Mouse (Mus musculus) left cerebral cortex, adult 2 months (tissue): ENCODE measurements around the gene Fam216b. TPM values are rescaled to one million over a fixed set of nuclear protein-coding genes. Genes with fewer than 3 reads are reported as not detected.

Source experiments
- DNase-seq, 2 experiments: peaks; one replicate each; pipeline ENCODE4 v3.0.0; 2021 to 2022; ENCODE audit warnings: low spot score in 2 of 2, mixed read lengths in 1 of 2; ENCODE audit errors: extremely low spot score in 1 of 2
- H3K27ac ChIP-seq: fragments of 200-600 bp; 2 replicates; pipeline ENCODE4 v1.8.1; 2022
- H3K4me3 ChIP-seq: fragments of 200-600 bp; 2 replicates; pipeline ENCODE4 v1.8.1; 2022
- CTCF ChIP-seq: fragments of 200-600 bp; IDR thresholded peaks from 2 replicates; pipeline ENCODE4 v1.8.1; 2022; ENCODE audit warnings: antibody characterized with exemption, mild to moderate bottlenecking, moderate library complexity
- intact Hi-C: fragments of 180-260 bp; cut with DNase I; formaldehyde crosslinking; loops from one replicate; pipeline ENCODE4 v1.15.1; 2025
- long read RNA-seq, 2 experiments: library from polyadenylated mRNA; stranded (forward); transcript quantifications; one replicate each; pipeline ENCODE4 v2.0.0; 2021; ENCODE audit warnings: borderline mapping rate in 2 of 2
- total RNA-seq, 2 experiments: library from RNA; stranded (reverse); gene quantifications; 2 replicates each; pipeline ENCODE4 v1.2.3; 2021

Fam216b gene
- total RNA-seq = not detected
- long read RNA-seq, experiment 1 = 0 reads
- long read RNA-seq, experiment 2 = 0 reads

DNA sequence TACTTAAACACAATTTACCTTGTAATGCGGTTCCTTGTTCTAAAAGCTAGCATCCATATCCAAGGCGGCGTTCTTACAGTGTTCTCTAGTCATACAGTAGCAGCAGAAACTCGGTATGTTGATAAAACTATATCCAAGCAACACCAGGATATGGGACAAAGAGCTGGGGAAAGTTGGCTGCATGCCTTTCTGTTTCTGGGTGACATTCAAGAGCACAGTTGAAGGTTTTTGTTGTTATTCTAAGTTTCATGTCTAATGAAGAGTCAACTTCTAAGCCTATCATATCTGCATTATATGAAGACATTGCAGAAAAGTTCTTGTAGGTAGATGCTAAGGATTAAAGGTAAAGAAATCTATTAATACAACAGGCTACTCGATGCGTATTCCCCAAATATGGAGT lies at the start of gene Fam216b:
Fam216b (minus strand) TSS at position 101 of the 400 bp plus-strand sequence.
- intact Hi-C loops = no loop called here
- DNase-seq = no peak
- no peak within 1 kb of the TSS for H3K4me3 ChIP-seq
- TF ChIP-seq CTCF = no peak
- H3K27ac ChIP-seq = no peak within 1 kb of the TSS

DNA sequence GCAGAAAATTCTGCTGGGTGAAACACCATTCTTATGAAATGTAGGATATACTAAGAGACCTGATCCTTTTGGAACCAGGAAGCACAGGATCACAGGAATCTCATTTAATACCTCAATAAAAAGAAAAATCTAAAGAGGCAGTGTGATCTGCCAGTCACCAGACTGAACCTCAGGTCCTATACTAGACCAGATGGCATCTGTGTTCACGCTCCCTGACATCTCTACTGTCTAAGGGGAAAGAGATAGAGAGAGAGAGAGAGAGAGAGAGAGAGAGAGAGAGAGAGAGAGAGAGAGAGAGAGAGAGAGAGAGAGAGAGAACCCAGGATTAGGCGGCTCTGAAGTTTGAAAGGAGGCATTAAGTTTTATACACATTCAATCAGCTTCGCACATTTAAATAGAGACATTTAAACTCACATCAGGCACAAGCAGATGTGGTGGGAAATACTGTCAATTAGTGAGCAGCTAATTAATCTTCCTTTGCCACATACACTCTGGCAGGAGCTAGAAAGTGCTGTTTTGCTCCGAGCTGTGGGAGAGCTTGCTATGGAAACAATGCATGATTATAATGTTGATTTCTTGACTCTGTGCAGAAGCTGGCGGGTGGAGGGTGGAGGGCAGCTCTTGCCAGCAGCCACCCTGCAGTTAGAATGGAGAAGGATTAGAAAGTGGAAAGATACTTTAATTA lies 43.7 kb upstream of the Fam216b start:
- TF ChIP-seq CTCF = no peak
- no peak for DNase-seq
- no peak overlapping the region for H3K4me3 ChIP-seq
- intact Hi-C loops = no loop called here
- no peak overlapping the region for H3K27ac ChIP-seq

DNA sequence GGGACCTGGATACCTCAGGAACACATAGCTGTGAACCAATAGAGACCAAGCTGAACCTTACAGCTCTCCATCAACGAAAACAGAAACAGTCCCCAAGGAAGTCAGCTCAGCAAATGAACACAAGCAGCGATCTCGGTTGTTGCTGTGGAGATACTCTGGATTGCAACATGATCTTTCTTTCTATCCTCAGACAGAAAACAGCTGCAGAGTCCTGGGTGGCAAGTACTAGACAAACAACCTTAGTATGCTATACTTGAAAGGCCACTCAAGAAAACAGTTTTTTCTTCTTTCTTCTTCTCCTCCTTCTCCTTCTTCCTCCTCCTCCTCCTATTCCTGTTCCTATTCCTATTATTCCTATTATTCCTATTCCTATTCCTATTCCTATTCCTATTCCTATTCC lies 37.9 kb upstream of the Fam216b start:
- Histone ChIP-seq H3K27ac (no peak overlapping the region), H3K4me3 (no peak overlapping the region)
- TF ChIP-seq CTCF = no peak
- intact Hi-C loops = no loop called here
- DNase-seq = no peak

DNA sequence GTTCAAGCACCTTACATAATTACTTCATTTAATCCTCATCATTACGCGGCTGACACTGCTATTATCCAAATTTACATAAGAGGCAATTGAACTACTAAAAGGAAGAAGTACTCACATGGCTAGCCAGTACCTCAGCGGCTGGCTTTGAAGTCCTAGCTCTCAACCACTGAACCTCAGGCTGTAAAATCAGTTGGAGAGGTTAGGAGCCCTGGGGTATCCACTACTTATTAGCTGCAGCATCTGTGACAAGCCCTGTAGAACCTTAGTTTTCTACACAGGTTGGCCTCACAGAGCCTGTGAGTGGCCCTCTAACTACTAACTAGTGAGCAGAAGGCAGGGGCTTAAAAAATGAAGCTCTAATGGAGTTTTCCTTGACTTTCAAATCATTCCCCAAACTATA lies 31.5 kb upstream of the Fam216b start:
- H3K27ac ChIP-seq = no peak overlapping the region

DNA sequence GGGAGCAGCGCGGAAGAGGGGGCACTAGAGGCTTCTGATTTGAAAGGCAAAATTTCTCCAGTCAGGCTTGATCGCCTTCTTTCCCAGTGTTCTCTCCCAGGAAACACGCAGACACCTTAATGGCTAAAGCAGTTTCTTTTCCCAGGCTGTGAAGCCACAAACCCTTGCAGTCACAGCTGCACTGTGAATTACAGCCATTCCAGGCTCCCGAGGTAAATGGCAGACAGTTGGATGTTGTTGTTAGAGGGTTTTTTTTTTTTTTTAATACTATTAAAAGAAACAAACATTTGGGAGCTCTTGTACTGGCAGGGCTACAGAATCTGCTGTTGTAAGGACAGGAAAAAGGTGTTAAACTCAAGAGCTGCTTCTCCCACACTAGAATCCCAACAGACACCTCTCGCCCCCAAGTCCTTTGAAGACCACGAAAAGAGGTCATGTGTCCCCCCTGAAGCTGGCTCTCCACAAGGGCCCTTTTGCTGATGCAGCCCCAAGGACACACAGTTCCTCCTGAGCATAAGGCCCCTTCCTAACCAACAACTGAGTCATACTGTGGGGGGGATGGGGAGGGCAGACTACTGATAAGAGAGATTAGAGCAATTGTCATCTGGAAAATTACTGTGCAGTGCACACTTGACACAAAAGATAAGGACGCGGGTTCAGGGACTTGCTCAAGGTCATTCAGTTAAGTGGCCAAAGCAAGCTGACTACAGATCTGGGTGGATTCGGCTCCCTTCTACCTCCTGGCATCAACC lies 30.8 kb upstream of the Fam216b start:
- intact Hi-C loops = no loop called here
- no peak overlapping the region for H3K27ac ChIP-seq
- H3K4me3 ChIP-seq = no peak overlapping the region
- no peak for DNase-seq
- no peak for TF ChIP-seq CTCF

More for the DNA sequence above, 31.5 kb upstream of the Fam216b start:
- intact Hi-C loops = no loop called here
- H3K4me3 ChIP-seq = no peak overlapping the region
- no peak for DNase-seq
- TF ChIP-seq CTCF = no peak

DNA sequence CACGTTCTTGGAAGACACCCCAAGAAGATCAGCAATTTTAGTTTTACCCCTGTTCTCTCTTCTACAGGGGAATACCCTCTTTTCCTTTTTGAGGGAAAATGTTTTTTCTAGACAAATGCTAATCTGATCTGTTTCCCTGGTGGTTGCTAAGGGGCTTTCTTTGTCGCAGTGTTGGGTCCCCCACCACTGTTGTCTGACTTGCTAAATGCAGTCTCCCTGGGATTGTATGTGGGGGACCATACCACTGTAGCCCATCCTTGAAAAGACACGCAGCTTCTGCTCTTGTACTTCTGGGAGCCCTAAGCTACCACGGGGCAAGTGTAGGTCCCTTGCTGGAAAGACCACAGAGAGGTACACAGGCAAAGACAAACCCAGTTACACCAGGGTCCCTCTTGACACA lies 28.9 kb upstream of the Fam216b start:
- H3K4me3 ChIP-seq = no peak overlapping the region
- no peak overlapping the region for H3K27ac ChIP-seq
- intact Hi-C loops = no loop called here
- no peak for TF ChIP-seq CTCF
- no peak for DNase-seq

DNA sequence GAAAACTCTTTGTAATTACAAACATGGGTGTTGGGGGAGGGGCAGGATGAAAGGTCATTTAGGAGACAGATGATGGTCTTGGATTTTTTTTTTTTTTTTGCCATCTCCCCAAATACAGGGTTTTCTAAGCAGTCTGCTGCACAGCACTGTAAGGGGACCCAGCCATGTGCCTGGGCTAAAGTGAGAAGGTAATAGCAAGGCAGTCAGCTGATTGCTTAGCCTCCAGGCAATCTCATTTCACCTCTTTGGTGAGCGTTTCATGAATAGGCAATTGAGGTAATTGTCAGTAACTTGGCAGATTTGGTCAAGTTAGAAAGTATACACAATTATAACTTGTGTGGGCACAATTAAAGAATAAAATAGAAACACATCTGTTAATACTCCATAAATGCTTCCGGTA lies 28.5 kb upstream of the Fam216b start:
- no peak for DNase-seq
- TF ChIP-seq CTCF = no peak
- Histone ChIP-seq H3K27ac (no peak overlapping the region), H3K4me3 (no peak overlapping the region)
- intact Hi-C loops = no loop called here

DNA sequence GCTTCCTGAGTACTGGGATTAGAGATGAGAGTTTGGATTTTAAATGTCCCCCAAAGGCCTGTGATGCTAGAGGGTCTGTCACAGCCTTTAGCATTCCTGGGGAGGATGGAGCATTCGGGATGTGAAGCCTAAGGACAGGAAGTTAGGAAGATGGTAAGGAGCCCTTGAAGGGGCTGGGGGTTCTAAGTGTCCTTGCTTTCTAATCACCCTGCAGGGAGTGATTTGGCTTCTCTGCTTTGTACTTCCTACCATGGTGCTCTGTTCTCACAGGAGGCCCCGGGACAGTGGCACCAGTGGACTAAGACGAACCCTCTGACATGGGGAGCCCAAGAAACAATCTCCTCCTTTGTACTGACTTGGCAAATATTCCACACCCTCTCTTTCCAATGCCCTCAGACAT lies 23.7 kb upstream of the Fam216b start:
- intact Hi-C loops = no loop called here
- DNase-seq = no peak
- Histone ChIP-seq H3K4me3 (no peak overlapping the region), H3K27ac (no peak overlapping the region)
- TF ChIP-seq CTCF = no peak

DNA sequence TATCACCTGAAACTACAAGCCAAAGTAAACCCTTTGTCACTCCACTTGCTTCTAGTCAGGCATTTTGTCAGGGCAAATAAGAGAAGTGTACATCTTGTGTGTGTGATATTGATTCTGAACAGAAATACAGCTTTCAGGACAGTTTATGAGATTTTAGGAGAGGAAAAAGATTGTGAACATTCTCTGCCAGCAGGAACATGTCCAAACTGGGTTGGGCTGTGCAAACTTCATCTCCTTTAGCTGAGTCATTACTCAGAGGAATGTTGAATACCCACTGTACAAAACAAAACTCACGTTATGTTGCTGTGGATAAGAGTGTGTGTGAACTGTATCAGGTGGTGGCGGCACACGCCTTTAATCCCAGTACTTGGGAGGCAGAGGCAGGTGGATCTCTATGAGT lies 22.1 kb upstream of the Fam216b start:
- no peak; the same call in 1 of the 2 replicates for TF ChIP-seq CTCF
- Histone ChIP-seq H3K4me3 (no peak overlapping the region), H3K27ac (no peak overlapping the region)
- no peak for DNase-seq
- intact Hi-C loops = no loop called here

DNA sequence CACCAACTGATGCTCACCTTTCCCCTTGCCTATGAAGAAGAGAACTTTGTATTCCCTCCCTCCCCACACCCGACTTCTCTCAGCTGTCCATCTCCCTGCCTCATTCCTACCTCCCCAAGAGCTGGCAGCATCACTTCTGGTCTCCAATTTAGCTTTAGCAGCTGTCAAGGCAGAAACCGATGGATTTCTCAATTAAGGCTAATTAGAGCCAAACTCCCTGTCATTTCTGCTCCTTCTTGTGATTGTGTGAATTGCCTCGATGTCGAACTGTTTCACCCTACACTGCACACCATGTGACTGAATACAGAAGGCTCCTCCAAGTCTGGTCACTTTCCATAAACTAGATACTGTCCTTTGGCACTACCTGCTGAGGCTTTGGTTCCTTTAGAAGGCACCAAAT lies 20.6 kb upstream of the Fam216b start:
- Histone ChIP-seq H3K27ac (no peak overlapping the region), H3K4me3 (no peak overlapping the region)
- TF ChIP-seq CTCF = no peak
- intact Hi-C loops = no loop called here
- DNase-seq = no peak

DNA sequence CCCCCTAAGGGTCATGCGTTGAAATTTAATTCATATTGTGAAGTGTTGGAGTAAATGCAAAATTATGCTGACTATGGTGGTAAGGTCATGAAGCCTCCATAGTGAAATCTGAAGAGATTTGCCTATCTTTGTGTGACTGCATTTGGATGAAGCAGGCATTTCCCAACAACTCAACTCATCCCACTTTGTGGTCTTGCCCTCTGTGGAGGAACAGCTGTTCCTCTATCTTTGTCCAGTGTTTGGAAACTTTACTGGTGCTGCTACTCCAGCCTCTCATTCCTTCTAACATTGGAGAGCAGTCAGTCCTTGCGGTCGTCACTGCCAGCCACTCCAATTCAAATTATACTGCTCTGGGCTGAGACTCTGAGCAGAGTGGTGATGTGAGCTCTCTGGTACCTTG lies 19.6 kb upstream of the Fam216b start:
- no peak overlapping the region for H3K4me3 ChIP-seq
- intact Hi-C loops = no loop called here
- DNase-seq = no peak
- TF ChIP-seq CTCF = no peak; the same call in 1 of the 2 replicates
- H3K27ac ChIP-seq = no peak overlapping the region

DNA sequence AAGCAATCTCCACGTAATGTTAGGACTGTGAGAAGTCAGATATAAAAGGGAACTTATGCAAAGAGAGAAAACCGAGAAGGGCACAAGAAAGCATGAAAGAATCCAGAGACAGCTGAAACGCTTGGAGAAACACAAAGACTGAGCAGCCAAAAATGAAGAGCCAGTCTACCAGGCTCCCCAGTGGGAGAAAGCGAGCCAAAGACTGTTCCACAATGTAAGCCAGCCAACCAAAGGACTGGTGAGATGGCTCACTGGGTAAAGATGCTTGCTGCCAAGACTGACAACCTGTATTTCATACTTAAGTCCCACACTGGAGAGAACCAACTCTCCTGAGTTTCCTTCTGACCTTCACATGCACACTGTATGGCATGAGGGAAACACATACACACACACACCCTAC lies 784 bp upstream of the Fam216b start:
- Histone ChIP-seq H3K27ac (no peak overlapping the region), H3K4me3 (no peak overlapping the region)
- intact Hi-C loops = no loop called here
- no peak for DNase-seq
- TF ChIP-seq CTCF = no peak

DNA sequence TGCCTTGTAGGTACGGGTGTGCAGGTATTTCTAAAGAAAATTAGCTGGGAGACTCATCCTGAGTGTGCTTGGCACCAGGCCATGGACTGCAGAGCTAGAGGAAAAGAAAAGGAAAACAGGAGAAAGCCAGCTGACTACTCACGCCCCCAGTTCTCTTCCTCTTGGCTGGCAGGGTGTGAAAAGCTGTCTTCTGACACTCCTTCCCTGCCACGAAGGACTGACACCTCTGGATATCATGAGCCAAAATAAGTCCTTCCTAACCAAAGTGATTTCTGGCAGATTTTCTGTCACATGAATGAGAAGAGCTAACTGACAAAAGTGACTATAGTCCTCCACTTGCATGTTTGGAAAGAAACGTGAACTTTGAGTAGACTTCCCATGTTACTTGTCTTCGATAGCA lies 5.3 kb downstream of the Fam216b start:
- peak in 1 of 2 experiments; percentile 13 for DNase-seq
- no peak for TF ChIP-seq CTCF
- intact Hi-C loops = no loop called here
- no peak overlapping the region for H3K27ac ChIP-seq
- H3K4me3 ChIP-seq = no peak overlapping the region
